Comparison of ENCODE assay signal across 9 mouse cellular contexts in genomic region chr16:22919971-22920854, GRCm38 (mm10). TPM values are rescaled to one million over a fixed set of nuclear protein-coding genes. Genes with fewer than 3 reads are reported as not detected.
DNase-seq lines count a peak whose midpoint lies in the region; ATAC-seq lines count a peak whose summit lies in the region.
"Had no signal": no experiment of that assay in that cellular context is flagged by ENCODE, and none has a peak within 500 bp of the region (broad histone marks: within the 10 kb centered on the region; RNA-seq: fewer than 3 reads in every experiment).

No protein-coding gene starts in this region.

- no peak overlapping the region for H3K4me3 ChIP-seq in heart, embryonic 11.5 days (ENCODE audit: low read depth, low read length)
- no peak overlapping the region for H3K4me3 ChIP-seq in forebrain, embryonic 10.5 days
- H3K4me3 ChIP-seq: limb, embryonic 13.5 days had no signal

- H3K36me3 ChIP-seq in heart, embryonic 11.5 days (ENCODE audit: control insufficient read depth, insufficient read depth, low read length): no peaks in the 10 kb centered on the region
- no peaks in the 10 kb centered on the region for H3K36me3 ChIP-seq in forebrain, embryonic 10.5 days (replicated peaks)
- H3K36me3 ChIP-seq: limb, embryonic 13.5 days had no signal

- no peaks in the 10 kb centered on the region for H3K4me1 ChIP-seq in heart, embryonic 11.5 days (ENCODE audit: control insufficient read depth, insufficient read depth, low read length)
- H3K4me1 ChIP-seq in forebrain, embryonic 10.5 days: peaks cover 11% of the 10 kb centered on the region

- DNase-seq in heart, adult 18-20 months: peak; percentile 44 to 56
- peak; percentile 49 for DNase-seq in adrenal gland, adult 8-10 months
- DNase-seq in lung, postnatal 4 days: peak; percentile 40 to 70
- DNase-seq in right cerebral cortex, adult 2 months (ENCODE audit: low spot score in 2 of 2): no peak
- DNase-seq in forebrain, embryonic 10.5 days (ENCODE audit: extremely low spot score, low spot score): no peak
- DNase-seq in gastrocnemius, postnatal 14 days: no peak

- intact Hi-C loops in gastrocnemius, postnatal 14 days (cut with DNase I; ENCODE audit: low total_unique reads): no loop called here

- no peak for ATAC-seq in heart, embryonic 11.5 days (replicated peaks; ENCODE audit: insufficient number of reproducible peaks, low FRiP score, low TSS enrichment)
- peak; percentile 21 for ATAC-seq in inflammation-experienced regulatory T-cells, adult 6 months

- 49% methylated on average over 18 of the region's 18 CpGs for WGBS in heart, embryonic 11.5 days (ENCODE audit: insufficient replicate concordance)
- 68% methylated on average over 18 of the region's 18 CpGs for WGBS in forebrain, embryonic 10.5 days

- no peak overlapping the region for H3K27ac ChIP-seq in heart, embryonic 11.5 days (ENCODE audit: low read depth, low read length)
- H3K27ac ChIP-seq in forebrain, embryonic 10.5 days: no peak overlapping the region
- H3K27ac ChIP-seq: limb, embryonic 13.5 days had no signal

- no peak overlapping the region for H3K4me2 ChIP-seq in heart, embryonic 11.5 days
- H3K4me2 ChIP-seq: limb, embryonic 13.5 days had no signal

- H3K27me3 ChIP-seq in heart, embryonic 11.5 days (ENCODE audit: control insufficient read depth, insufficient read depth, low read length): no peaks in the 10 kb centered on the region
- no peaks in the 10 kb centered on the region for H3K27me3 ChIP-seq in forebrain, embryonic 10.5 days (ENCODE audit: poor library complexity, severe bottlenecking)
- H3K27me3 ChIP-seq: limb, embryonic 13.5 days had no signal

- H3K9me3 ChIP-seq in heart, embryonic 11.5 days (replicated peaks; ENCODE audit: control insufficient read depth, low read length): no peaks in the 10 kb centered on the region
- H3K9me3 ChIP-seq in forebrain, embryonic 10.5 days: no peaks in the 10 kb centered on the region; the same call in 1 of the 2 replicates
- H3K9me3 ChIP-seq: limb, embryonic 13.5 days had no signal

- no peak overlapping the region for H3K9ac ChIP-seq in heart, embryonic 11.5 days (ENCODE audit: low read depth, low read length)
- H3K9ac ChIP-seq: limb, embryonic 13.5 days had no signal

RNA-seq across cellular contexts. Expression of gene Fetub, which starts 2.1 kb away (rescaled TPM):
- total RNA-seq in heart, adult 18-20 months (2021): 1 to 10 TPM in 1 of 2 experiments, under 1 TPM in 1; 0.37 to 2.3 TPM
- 0.19 TPM in 1 of 2 replicates, not detected in the other for polyA plus RNA-seq in heart, embryonic 11.5 days (2014; fragmentation: Nextera tagmentation; extraction: Ambion mirVana)
- 10 to 100 TPM in 2 of 4 experiments, 1 to 10 TPM in 2; 2.4 to 25.4 (median 6.9) TPM for total RNA-seq in adrenal gland, adult 8-10 months (2022)
- under 1 TPM in 1 of 3 experiments, not detected in 2; 0.91 TPM for polyA plus RNA-seq in inflammation-experienced regulatory T-cells, adult 6 months (2017; shearing (Covaris generic))
- polyA plus RNA-seq in forebrain, embryonic 10.5 days (2016; fragmentation: Nextera tagmentation; extraction: Ambion mirVana): 0.15 TPM in 1 of 2 replicates, not detected in the other
- not detected for total RNA-seq in gastrocnemius, postnatal 14 days (2021)
- polyA plus RNA-seq: limb, embryonic 13.5 days had no signal

RNA-seq across cellular contexts. Expression of gene Ahsg, which starts 29.1 kb away (rescaled TPM):
- 10 to 100 TPM in 1 of 2 experiments, 1 to 10 TPM in 1; 8.4 to 13.5 TPM for total RNA-seq in heart, adult 18-20 months (2021)
- polyA plus RNA-seq in heart, embryonic 11.5 days (2014; fragmentation: Nextera tagmentation; extraction: Ambion mirVana): 0.54 and 2.2 TPM in 2 replicates
- total RNA-seq in adrenal gland, adult 8-10 months (2022): 1 to 10 TPM; 6.1 to 8.4 (median 7.2) TPM
- not detected for polyA plus RNA-seq in inflammation-experienced regulatory T-cells, adult 6 months (2017; shearing (Covaris generic))
- polyA plus RNA-seq in forebrain, embryonic 10.5 days (2016; fragmentation: Nextera tagmentation; extraction: Ambion mirVana): not detected in 2 replicates
- total RNA-seq in gastrocnemius, postnatal 14 days (2021): under 1 TPM; 0.23 to 0.58 TPM
- polyA plus RNA-seq: limb, embryonic 13.5 days had no signal

RNA-seq across cellular contexts. Expression of gene Hrg, which starts 30.7 kb away (rescaled TPM):
- not detected for total RNA-seq in heart, adult 18-20 months (2021)
- not detected in 2 replicates for polyA plus RNA-seq in heart, embryonic 11.5 days (2014; fragmentation: Nextera tagmentation; extraction: Ambion mirVana)
- under 1 TPM in 2 of 4 experiments, not detected in 2; 0.20 to 0.46 TPM for total RNA-seq in adrenal gland, adult 8-10 months (2022)
- polyA plus RNA-seq in inflammation-experienced regulatory T-cells, adult 6 months (2017; shearing (Covaris generic)): not detected
- not detected in 2 replicates for polyA plus RNA-seq in forebrain, embryonic 10.5 days (2016; fragmentation: Nextera tagmentation; extraction: Ambion mirVana)
- total RNA-seq in gastrocnemius, postnatal 14 days (2021): not detected
- polyA plus RNA-seq: limb, embryonic 13.5 days had no signal

Comparison
In these comparisons a context has a peak if more than half of its experiments do, and no peak if none do; other contexts are left out.
1. DNase-seq: peak in heart, adult 18-20 months (2 of 2), adrenal gland, adult 8-10 months (single experiment) and lung, postnatal 4 days (2 of 2); none in right cerebral cortex, adult 2 months (0 of 2), forebrain, embryonic 10.5 days (single experiment) and gastrocnemius, postnatal 14 days (single experiment).
2. RNA of gene Ahsg, which starts 29.1 kb away (total RNA-seq): 8.4 to 13.5 TPM in heart, adult 18-20 months and 6.1 to 8.4 TPM in adrenal gland, adult 8-10 months; 0.23 to 0.58 TPM in gastrocnemius, postnatal 14 days; every median in the first group is over 4 times any median in the second.